Mouse (Mus musculus): ENCODE results near the gene Lysmd3.

The Lysmd3 gene

GRCm38 (mm10) chr13:81675333-81675732 is 17.9 kb downstream of the Lysmd3 start:
- no peak for DNase-seq

- DNase-seq: no peak
Measured at GRCm38 (mm10) chr13:81683107-81683506, 25.6 kb downstream of the Lysmd3 start.

- DNase-seq: no peak
Measured at GRCm38 (mm10) chr13:81684258-81684657, 26.8 kb downstream of the Lysmd3 start.

- DNase-seq: no peak
Measured at GRCm38 (mm10) chr13:81684884-81685283, 27.4 kb downstream of the Lysmd3 start.

GRCm38 (mm10) chr13:81689587-81689986 is 32.1 kb downstream of the Lysmd3 start:
- no peak for DNase-seq

GRCm38 (mm10) chr13:81690477-81690876 is 33.0 kb downstream of the Lysmd3 start:
- DNase-seq: no peak

GRCm38 (mm10) chr13:81691606-81692005 is 34.1 kb downstream of the Lysmd3 start:
- peak; percentile 71 for DNase-seq

- no peak for DNase-seq
Measured at GRCm38 (mm10) chr13:81694446-81694845, 37.0 kb downstream of the Lysmd3 start.

- no peak for DNase-seq
Measured at GRCm38 (mm10) chr13:81703148-81703547, 45.7 kb downstream of the Lysmd3 start.

- no peak for DNase-seq
Measured at GRCm38 (mm10) chr13:81703621-81704020, 46.2 kb downstream of the Lysmd3 start.

GRCm38 (mm10) chr13:81706311-81706710 is 48.8 kb downstream of the Lysmd3 start:
- DNase-seq: no peak

GRCm38 (mm10) chr13:81709805-81710204 is 52.3 kb downstream of the Lysmd3 start:
- DNase-seq: no peak

- no peak for DNase-seq
Measured at GRCm38 (mm10) chr13:81710266-81710665, 52.8 kb downstream of the Lysmd3 start.

- DNase-seq: peak; percentile 96
Measured at GRCm38 (mm10) chr13:81710775-81711545, 53.5 kb downstream of the Lysmd3 start, which contains the start of the genes Polr3g and Mblac2. TSS of gene Polr3g (minus strand) at chr13:81711013. TSS of gene Mblac2 (plus strand) at chr13:81711341.

- DNase-seq: no peak
Measured at GRCm38 (mm10) chr13:81711546-81712371, 54.3 kb downstream of the Lysmd3 start.

- no peak for DNase-seq
Measured at GRCm38 (mm10) chr13:81713896-81714295, 56.4 kb downstream of the Lysmd3 start.

Data from retina, postnatal 1 day (tissue).